Mouse (Mus musculus): ENCODE measurements around the gene Nkain2. TPM values are rescaled to one million over a fixed set of nuclear protein-coding genes. Genes with fewer than 3 reads are reported as not detected.
"Not testable (repeated sequence)": the region's sequence is repeated elsewhere in the genome, so short reads cannot be mapped to it uniquely, and the experiment has no call there.

Nkain2 gene
- polyA plus RNA-seq, 1 experiment from 2014 or later, result 1.00 TPM

DNA sequence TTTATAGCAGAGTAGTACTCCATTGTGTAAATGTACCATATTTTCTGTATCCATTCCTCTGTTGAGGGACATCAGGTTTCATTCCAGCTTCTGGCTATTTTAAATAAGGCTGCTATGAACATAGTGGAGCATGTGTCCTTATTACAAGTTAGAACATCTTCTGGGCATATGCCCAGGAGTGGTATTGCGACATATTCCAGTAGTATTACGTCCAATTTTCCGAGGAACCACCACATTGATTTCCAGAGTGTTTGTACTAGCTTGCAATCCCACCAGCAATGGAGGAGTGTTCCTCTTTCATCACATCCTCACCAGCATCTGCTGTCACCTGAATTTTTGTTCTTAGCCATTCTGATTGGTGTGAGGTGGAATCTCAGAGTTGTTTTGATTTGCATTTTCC is 969.4 kb downstream of the Nkain2 start:
- DNase-seq (ENCODE audit: low spot score); H3K27me3 ChIP-seq (ENCODE audit: control insufficient read depth, insufficient read depth, low read length); H3K9me3 ChIP-seq (replicated peaks; ENCODE audit: control insufficient read depth, low read length); H3K9ac ChIP-seq (replicated peaks; ENCODE audit: low read length); H3K4me2 ChIP-seq (ENCODE audit: low read depth, low read length); ATAC-seq (replicated peaks; ENCODE audit: insufficient number of reproducible peaks, low FRiP score, low TSS enrichment, low read depth); H3K4me1 ChIP-seq (ENCODE audit: control insufficient read depth, insufficient read depth, low read length); H3K36me3 ChIP-seq (replicated peaks; ENCODE audit: control insufficient read depth, insufficient read depth, low read depth, low read length); H3K27ac ChIP-seq (replicated peaks; ENCODE audit: low read depth, low read length); H3K4me3 ChIP-seq (ENCODE audit: low read depth, low read length): not testable (repeated sequence)
- 95% methylated on average over 3 of the region's 3 CpGs for WGBS

DNA sequence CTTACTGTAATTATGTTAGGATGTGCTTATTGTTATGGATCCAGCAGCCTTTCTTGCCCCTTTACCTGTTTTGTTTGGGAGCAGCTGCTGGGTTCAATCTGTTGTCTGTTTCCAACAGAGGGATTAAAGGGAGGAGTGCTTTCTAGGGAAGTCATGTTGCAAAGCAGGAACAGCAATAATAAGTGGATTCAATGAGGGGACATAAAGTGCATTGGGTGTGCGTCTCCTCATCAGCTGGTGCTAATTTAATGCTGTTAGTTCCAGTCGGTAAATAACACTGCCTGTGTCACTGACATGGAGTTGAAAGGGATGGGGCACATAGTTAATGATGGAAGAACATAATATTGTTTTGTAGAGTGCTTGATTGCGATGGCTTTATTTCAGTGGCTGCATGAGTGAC is 982.8 kb downstream of the Nkain2 start:
- H3K27ac ChIP-seq (replicated peaks; ENCODE audit: low read depth, low read length), result no peak overlapping the region
- no peaks in the 10 kb centered on the region for H3K36me3 ChIP-seq (replicated peaks; ENCODE audit: control insufficient read depth, insufficient read depth, low read depth, low read length)
- no peaks in the 10 kb centered on the region for H3K4me1 ChIP-seq (ENCODE audit: control insufficient read depth, insufficient read depth, low read length)
- H3K4me3 ChIP-seq (ENCODE audit: low read depth, low read length), result no peak overlapping the region
- H3K9ac ChIP-seq (replicated peaks; ENCODE audit: low read length), result no peak overlapping the region
- 62% methylated on average over 3 of the region's 3 CpGs for WGBS
- no peak overlapping the region for H3K4me2 ChIP-seq (ENCODE audit: low read depth, low read length)
- no peaks in the 10 kb centered on the region for H3K9me3 ChIP-seq (replicated peaks; ENCODE audit: control insufficient read depth, low read length)
- no peaks in the 10 kb centered on the region for H3K27me3 ChIP-seq (ENCODE audit: control insufficient read depth, insufficient read depth, low read length)
- no peak for ATAC-seq (replicated peaks; ENCODE audit: insufficient number of reproducible peaks, low FRiP score, low TSS enrichment, low read depth)
- DNase-seq (ENCODE audit: low spot score), result no peak

DNA sequence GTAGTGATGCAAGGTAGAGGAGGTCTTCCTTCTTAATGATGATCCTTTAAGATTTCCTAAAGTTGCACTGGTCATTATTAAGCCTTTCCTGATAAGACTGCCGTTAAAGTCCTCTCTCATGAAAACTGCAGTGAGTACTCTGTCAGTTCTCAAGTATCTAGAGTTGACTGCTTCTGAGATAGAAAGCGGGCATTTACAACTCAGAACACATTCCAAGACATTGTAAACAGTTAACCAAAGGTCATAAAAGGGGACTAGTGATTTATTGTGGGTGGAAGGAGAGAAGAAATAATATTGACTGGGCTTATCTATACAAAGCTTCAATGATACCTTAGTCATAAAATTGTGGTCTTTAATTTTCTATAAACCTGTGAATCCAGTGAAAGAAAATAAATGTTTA is 990.8 kb downstream of the Nkain2 start:
- ATAC-seq (replicated peaks; ENCODE audit: insufficient number of reproducible peaks, low FRiP score, low TSS enrichment, low read depth), result no peak
- H3K27me3 ChIP-seq (ENCODE audit: control insufficient read depth, insufficient read depth, low read length), result no peaks in the 10 kb centered on the region
- DNase-seq (ENCODE audit: low spot score), result no peak
- H3K9me3 ChIP-seq (replicated peaks; ENCODE audit: control insufficient read depth, low read length), result no peaks in the 10 kb centered on the region
- no peak overlapping the region for H3K9ac ChIP-seq (replicated peaks; ENCODE audit: low read length)
- H3K4me3 ChIP-seq (ENCODE audit: low read depth, low read length), result no peak overlapping the region
- no peaks in the 10 kb centered on the region for H3K36me3 ChIP-seq (replicated peaks; ENCODE audit: control insufficient read depth, insufficient read depth, low read depth, low read length)
- no peak overlapping the region for H3K27ac ChIP-seq (replicated peaks; ENCODE audit: low read depth, low read length)
- H3K4me1 ChIP-seq (ENCODE audit: control insufficient read depth, insufficient read depth, low read length), result no peaks in the 10 kb centered on the region
- no peak overlapping the region for H3K4me2 ChIP-seq (ENCODE audit: low read depth, low read length)
- WGBS, result 77% methylated on average over 2 of the region's 2 CpGs

DNA sequence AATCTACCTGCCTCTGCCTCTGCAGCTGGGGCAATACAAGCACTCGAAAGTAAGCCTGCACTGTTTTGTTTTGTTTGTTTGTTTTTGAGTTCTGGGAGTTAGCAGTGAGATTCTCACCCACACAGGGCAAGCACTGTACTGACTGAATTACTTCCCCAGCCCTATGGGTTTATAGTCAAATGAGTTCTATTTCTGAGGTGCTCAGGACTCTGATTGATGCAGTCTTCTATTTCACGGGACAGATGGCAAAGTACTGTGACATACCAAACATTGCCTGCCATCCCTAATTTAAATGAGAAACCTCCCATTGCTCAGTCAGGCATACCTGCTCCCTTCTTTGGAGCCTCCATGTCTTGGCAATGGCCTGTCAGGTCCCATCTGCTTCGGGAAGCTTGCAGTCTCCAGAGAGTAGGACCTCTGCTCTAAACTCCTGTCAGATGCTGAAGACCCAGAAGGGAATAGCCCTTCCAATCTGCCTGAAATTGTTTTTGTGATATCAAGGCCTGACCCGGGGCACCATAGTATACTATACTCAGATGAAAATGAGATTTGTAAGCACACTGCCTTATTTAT is 1016.9 kb downstream of the Nkain2 start:
- WGBS, result 63% methylated on average over 4 of the region's 4 CpGs
- no peaks in the 10 kb centered on the region for H3K4me1 ChIP-seq (ENCODE audit: control insufficient read depth, insufficient read depth, low read length)
- ATAC-seq (replicated peaks; ENCODE audit: insufficient number of reproducible peaks, low FRiP score, low TSS enrichment, low read depth), result 0 out of 2 replicates have a peak, but pooled peaks have one; percentile 48
- H3K4me2 ChIP-seq (ENCODE audit: low read depth, low read length), result no peak overlapping the region; the same call in 1 of the 2 replicates
- no peak overlapping the region for H3K27ac ChIP-seq (replicated peaks; ENCODE audit: low read depth, low read length)
- no peaks in the 10 kb centered on the region for H3K9me3 ChIP-seq (replicated peaks; ENCODE audit: control insufficient read depth, low read length)
- H3K9ac ChIP-seq (replicated peaks; ENCODE audit: low read length), result no peak overlapping the region
- H3K4me3 ChIP-seq (ENCODE audit: low read depth, low read length), result no peak overlapping the region
- DNase-seq (ENCODE audit: low spot score), result no peak
- H3K36me3 ChIP-seq (replicated peaks; ENCODE audit: control insufficient read depth, insufficient read depth, low read depth, low read length), result no peaks in the 10 kb centered on the region
- no peaks in the 10 kb centered on the region for H3K27me3 ChIP-seq (ENCODE audit: control insufficient read depth, insufficient read depth, low read length)

DNA sequence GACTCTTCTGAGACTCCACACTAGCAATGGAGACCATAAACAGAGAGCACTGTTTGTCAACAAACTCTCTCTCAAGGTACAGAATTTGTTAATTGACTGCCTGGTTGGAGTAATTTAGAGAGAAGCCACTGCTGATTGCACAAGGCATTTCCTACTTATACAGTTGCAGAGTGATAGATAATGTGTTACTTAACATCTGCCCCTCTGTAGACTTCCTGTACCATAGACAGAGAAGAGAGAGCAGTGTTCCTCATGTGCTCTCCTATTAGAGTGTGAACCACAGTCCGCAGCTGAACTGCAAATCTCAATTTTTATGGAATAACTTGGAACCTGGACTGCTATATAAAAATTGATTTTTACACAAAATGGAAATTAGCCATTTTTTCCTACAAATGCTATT is 1022.0 kb downstream of the Nkain2 start:
- H3K4me3 ChIP-seq (ENCODE audit: low read depth, low read length), result no peak overlapping the region
- H3K9me3 ChIP-seq (replicated peaks; ENCODE audit: control insufficient read depth, low read length), result no peaks in the 10 kb centered on the region
- H3K4me1 ChIP-seq (ENCODE audit: control insufficient read depth, insufficient read depth, low read length), result no peaks in the 10 kb centered on the region
- no peak overlapping the region for H3K4me2 ChIP-seq (ENCODE audit: low read depth, low read length)
- ATAC-seq (replicated peaks; ENCODE audit: insufficient number of reproducible peaks, low FRiP score, low TSS enrichment, low read depth) (no peak), DNase-seq (ENCODE audit: low spot score) (no peak)
- no peaks in the 10 kb centered on the region for H3K27me3 ChIP-seq (ENCODE audit: control insufficient read depth, insufficient read depth, low read length)
- no peak overlapping the region for H3K27ac ChIP-seq (replicated peaks; ENCODE audit: low read depth, low read length)
- WGBS, result 93% methylated on average over 1 of the region's 1 CpGs
- no peaks in the 10 kb centered on the region for H3K36me3 ChIP-seq (replicated peaks; ENCODE audit: control insufficient read depth, insufficient read depth, low read depth, low read length)
- H3K9ac ChIP-seq (replicated peaks; ENCODE audit: low read length), result no peak overlapping the region

DNA sequence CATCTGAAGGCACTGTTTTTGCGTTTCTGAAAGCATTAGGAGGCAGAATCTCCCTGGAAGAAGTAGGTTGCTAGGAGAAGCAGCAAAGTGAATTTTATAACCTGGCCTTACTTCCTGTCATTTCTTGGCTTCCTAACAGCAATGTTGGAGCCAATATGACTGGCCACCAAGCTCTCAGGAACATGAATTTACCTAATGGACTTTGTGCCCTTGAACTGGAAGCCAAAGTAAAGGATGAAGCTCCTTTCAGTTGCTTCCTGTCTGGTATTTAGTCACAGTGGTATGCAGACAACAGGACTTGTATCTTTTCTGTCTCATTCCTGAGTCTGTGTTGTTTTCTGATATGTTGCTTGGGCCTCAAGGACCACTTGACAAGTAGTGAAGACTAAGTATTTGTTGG is 1063.2 kb downstream of the Nkain2 start:
- Histone ChIP-seq H3K36me3 (replicated peaks; ENCODE audit: control insufficient read depth, insufficient read depth, low read depth, low read length) (no peaks in the 10 kb centered on the region), H3K9me3 (replicated peaks; ENCODE audit: control insufficient read depth, low read length) (no peaks in the 10 kb centered on the region), H3K27me3 (ENCODE audit: control insufficient read depth, insufficient read depth, low read length) (no peaks in the 10 kb centered on the region), H3K4me3 (ENCODE audit: low read depth, low read length) (no peak overlapping the region), H3K27ac (replicated peaks; ENCODE audit: low read depth, low read length) (no peak overlapping the region), H3K9ac (replicated peaks; ENCODE audit: low read length) (no peak overlapping the region), H3K4me1 (ENCODE audit: control insufficient read depth, insufficient read depth, low read length) (no peaks in the 10 kb centered on the region), H3K4me2 (ENCODE audit: low read depth, low read length) (no peak overlapping the region)
- ATAC-seq (replicated peaks; ENCODE audit: insufficient number of reproducible peaks, low FRiP score, low TSS enrichment, low read depth), result no peak
- WGBS, result 70% methylated on average over 1 of the region's 1 CpGs
- no peak for DNase-seq (ENCODE audit: low spot score)

DNA sequence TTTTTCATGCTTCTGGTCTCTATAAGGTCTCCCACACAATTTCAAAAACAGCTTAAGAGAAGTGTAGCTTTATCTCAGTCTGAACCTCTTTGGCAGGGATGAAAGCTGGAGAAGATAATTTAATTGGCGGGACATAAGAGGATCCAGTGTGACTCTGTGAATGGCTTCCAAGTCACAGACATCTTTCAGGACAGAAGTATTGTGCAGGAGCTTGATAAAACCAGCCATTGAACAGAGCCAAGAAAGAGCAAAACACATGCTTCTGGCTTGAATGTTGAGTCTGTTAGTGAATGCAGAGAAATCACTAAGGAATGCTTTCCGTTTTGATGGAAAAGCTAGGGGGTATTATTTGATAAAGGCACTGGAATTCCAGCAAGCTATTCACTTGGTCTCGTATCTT is 1077.7 kb downstream of the Nkain2 start:
- no peak overlapping the region for H3K9ac ChIP-seq (replicated peaks; ENCODE audit: low read length)
- ATAC-seq (replicated peaks; ENCODE audit: insufficient number of reproducible peaks, low FRiP score, low TSS enrichment, low read depth) (no peak), DNase-seq (ENCODE audit: low spot score) (no peak)
- no peaks in the 10 kb centered on the region for H3K4me1 ChIP-seq (ENCODE audit: control insufficient read depth, insufficient read depth, low read length)
- no peaks in the 10 kb centered on the region for H3K27me3 ChIP-seq (ENCODE audit: control insufficient read depth, insufficient read depth, low read length)
- H3K9me3 ChIP-seq (replicated peaks; ENCODE audit: control insufficient read depth, low read length), result no peaks in the 10 kb centered on the region
- WGBS, result 69% methylated on average over 3 of the region's 3 CpGs
- H3K36me3 ChIP-seq (replicated peaks; ENCODE audit: control insufficient read depth, insufficient read depth, low read depth, low read length), result no peaks in the 10 kb centered on the region
- H3K4me2 ChIP-seq (ENCODE audit: low read depth, low read length), result no peak overlapping the region
- no peak overlapping the region for H3K4me3 ChIP-seq (ENCODE audit: low read depth, low read length)
- H3K27ac ChIP-seq (replicated peaks; ENCODE audit: low read depth, low read length), result no peak overlapping the region

DNA sequence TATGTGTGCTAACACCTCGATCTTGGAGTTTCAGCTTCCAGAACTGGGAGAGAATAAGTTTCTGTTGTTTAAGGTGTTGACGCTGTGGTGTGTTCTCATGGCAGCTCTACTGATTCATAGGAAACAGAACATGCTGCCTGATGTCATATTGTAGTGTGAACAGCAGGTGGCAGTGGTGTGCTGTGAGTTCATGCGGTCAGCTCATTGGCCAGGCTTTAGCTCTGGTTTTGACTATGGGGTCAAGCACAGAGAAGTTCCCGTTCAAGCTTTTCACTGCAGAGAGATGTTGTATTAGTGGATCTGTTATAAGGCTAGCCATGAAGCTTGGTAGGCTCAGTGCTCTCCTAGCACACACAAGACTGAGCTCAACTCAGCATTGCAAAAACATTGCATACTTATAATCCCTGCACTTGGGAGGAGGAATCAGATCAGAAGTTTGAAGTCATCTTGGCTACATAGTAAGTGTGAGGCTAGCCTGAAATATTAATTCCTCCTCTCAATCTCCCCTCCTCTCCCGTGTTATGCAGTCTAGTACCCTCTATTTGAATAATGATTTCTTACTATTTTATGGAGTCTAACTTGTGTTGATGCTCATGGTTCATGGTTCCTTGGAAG is 1147.7 kb downstream of the Nkain2 start:
- Histone ChIP-seq H3K27ac (replicated peaks; ENCODE audit: low read depth, low read length) (no peak overlapping the region), H3K9me3 (replicated peaks; ENCODE audit: control insufficient read depth, low read length) (no peaks in the 10 kb centered on the region), H3K4me3 (ENCODE audit: low read depth, low read length) (no peak overlapping the region), H3K4me2 (ENCODE audit: low read depth, low read length) (no peak overlapping the region), H3K27me3 (ENCODE audit: control insufficient read depth, insufficient read depth, low read length) (no peaks in the 10 kb centered on the region), H3K9ac (replicated peaks; ENCODE audit: low read length) (no peak overlapping the region), H3K36me3 (replicated peaks; ENCODE audit: control insufficient read depth, insufficient read depth, low read depth, low read length) (no peaks in the 10 kb centered on the region), H3K4me1 (ENCODE audit: control insufficient read depth, insufficient read depth, low read length) (no peaks in the 10 kb centered on the region)
- 26% methylated on average over 5 of the region's 5 CpGs for WGBS
- peak; percentile 81 for DNase-seq (ENCODE audit: low spot score)
- peak; percentile 87 for ATAC-seq (replicated peaks; ENCODE audit: insufficient number of reproducible peaks, low FRiP score, low TSS enrichment, low read depth)

Measured in embryonic facial prominence, embryonic 11.5 days (tissue).